Mouse (Mus musculus) brain, embryonic 14.5 days (tissue): Measurements from ENCODE around the gene Supv3l1.

Source experiments
- CTCF ChIP-seq: fragments of 200-500 bp; IDR thresholded peaks from 2 replicates; pipeline ENCODE4 v1.5.1; 2012; ENCODE audit warnings: inconsistent platforms, mild to moderate bottlenecking, moderate library complexity, borderline replicate concordance; ENCODE audit not compliant: insufficient read depth, insufficient read length; ENCODE audit errors: extremely low read depth
- POLR2A ChIP-seq: fragments of 200-500 bp; IDR thresholded peaks from 2 replicates; pipeline ENCODE4 v1.6.1; 2012; ENCODE audit warnings: mild to moderate bottlenecking, inconsistent platforms, borderline replicate concordance; ENCODE audit not compliant: poor library complexity, insufficient read depth, insufficient read length, severe bottlenecking; ENCODE audit errors: extremely low read depth

DNA sequence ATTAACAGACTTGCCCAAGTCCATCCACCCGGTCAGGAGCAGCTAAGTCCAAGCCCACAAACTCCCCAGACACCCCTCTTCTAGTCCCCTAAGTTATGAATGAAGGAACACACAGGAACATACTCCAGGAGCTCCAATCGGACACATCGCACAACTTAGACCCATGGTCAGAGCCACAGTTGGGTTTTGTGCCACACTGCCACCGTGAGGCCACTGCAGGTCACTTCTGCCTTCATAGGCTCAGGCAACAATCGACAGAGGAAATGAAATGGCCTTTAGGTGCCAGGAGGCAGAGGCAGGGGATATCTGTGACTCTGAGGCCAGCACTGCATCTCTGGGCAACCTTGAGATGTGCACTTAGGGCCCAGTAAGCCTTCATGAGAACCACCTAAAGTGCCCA, 38.6 kb downstream of the Supv3l1 start:
- TF ChIP-seq CTCF (peak; percentile 87), POLR2A (no peak)
